Mouse (Mus musculus) midbrain, embryonic 10.5 days (tissue): Measurements from ENCODE around the gene Herc1. TPM values are rescaled to one million over a fixed set of nuclear protein-coding genes. Genes with fewer than 3 reads are reported as not detected.

ENCODE experiments used
- DNase-seq: peaks from one replicate; pipeline ENCODE4 v3.0.0-alpha.2; 2017; ENCODE audit warnings: low spot score
- H3K27ac ChIP-seq: fragments of 300-500 bp; sonication (generic); replicated peaks from 2 replicates; pipeline ENCODE4 v1.5.1; 2016; ENCODE audit warnings: mild to moderate bottlenecking
- H3K27me3 ChIP-seq: fragments of 300-500 bp; sonication (generic); 2 replicates; pipeline ENCODE4 v1.6.1; 2016; ENCODE audit warnings: low read depth, mild to moderate bottlenecking; ENCODE audit not compliant: poor library complexity, severe bottlenecking
- H3K36me3 ChIP-seq: fragments of 300-500 bp; sonication (generic); 2 replicates; pipeline ENCODE4 v1.6.1; 2016; ENCODE audit warnings: mild to moderate bottlenecking, moderate library complexity
- H3K4me1 ChIP-seq: fragments of 300-500 bp; sonication (generic); 2 replicates; pipeline ENCODE4 v1.6.1; 2016
- H3K4me3 ChIP-seq: fragments of 300-500 bp; sonication (generic); 2 replicates; pipeline ENCODE4 v1.5.1; 2016; ENCODE audit warnings: mild to moderate bottlenecking, moderate library complexity
- H3K9me3 ChIP-seq: fragments of 300-500 bp; sonication (generic); replicated peaks from 2 replicates; pipeline ENCODE4 v1.6.1; 2016; ENCODE audit warnings: mild to moderate bottlenecking
- WGBS: fragments of 180-500 bp; shearing (Covaris S2); methylation state at CpG from one replicate; pipeline ENCODE4 v1.1.7; 2016; 5-methylcytosine and 5-hydroxymethylcytosine counted together
- polyA plus RNA-seq: library from polyadenylated mRNA; unstranded; fragments of >200 nt; fragmentation: Nextera tagmentation; extraction: Ambion mirVana; gene quantifications from 2 replicates; pipeline ENCODE4 v1.2.1, GENCODE M21; 2016

Herc1 gene
- polyA plus RNA-seq, 1 experiment from 2014 or later: 26.1 TPM

DNA sequence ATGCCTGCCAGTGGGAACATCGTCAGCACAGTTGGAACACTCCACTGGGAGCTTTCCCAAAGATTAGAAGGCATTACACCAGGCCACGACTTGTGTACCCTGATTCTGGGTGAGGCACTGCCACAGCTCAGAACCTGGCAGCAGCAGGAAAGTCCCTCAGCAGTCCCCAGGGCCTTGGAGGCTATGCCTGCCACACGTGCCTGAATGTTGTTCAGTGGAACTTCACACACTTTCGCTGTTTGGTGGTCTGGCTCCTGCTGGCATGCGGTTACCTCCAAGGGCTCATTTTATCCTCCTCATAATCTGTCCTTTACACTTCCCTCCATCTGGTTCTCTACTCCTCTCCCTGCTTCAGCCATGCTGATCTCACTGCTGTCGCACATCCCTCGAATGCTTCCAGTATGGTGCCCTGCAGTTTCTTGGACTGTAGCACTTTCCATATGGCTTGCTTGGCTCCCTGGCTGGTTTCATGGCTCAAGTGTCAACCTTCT, 160.1 kb downstream of the Herc1 start:
- no peak for DNase-seq
- peak overlapping the region; percentile 77; the same call in 1 of the 2 replicates for H3K4me3 ChIP-seq
- 76% methylated on average over 7 of the region's 7 CpGs for WGBS
- H3K27me3 ChIP-seq: no peaks in the 10 kb centered on the region
- no peaks in the 10 kb centered on the region for H3K9me3 ChIP-seq
- peak overlapping the region; percentile 94 for H3K27ac ChIP-seq
- H3K36me3 ChIP-seq: peaks cover 67% of the 10 kb centered on the region
- peaks cover 70% of the 10 kb centered on the region for H3K4me1 ChIP-seq

- peak; percentile 29 for DNase-seq
- Histone ChIP-seq H3K36me3 (peaks cover 66% of the 10 kb centered on the region), H3K9me3 (no peaks in the 10 kb centered on the region), H3K27ac (peak overlapping the region; percentile 94), H3K27me3 (no peaks in the 10 kb centered on the region), H3K4me3 (peak overlapping the region; percentile 77), H3K4me1 (peaks cover 65% of the 10 kb centered on the region)
- WGBS: 5% methylated on average over 2 of the region's 2 CpGs
These were observed 160.7 kb downstream of the Herc1 start for GRCm38 (mm10) chr9:66510944-66511343.

DNA sequence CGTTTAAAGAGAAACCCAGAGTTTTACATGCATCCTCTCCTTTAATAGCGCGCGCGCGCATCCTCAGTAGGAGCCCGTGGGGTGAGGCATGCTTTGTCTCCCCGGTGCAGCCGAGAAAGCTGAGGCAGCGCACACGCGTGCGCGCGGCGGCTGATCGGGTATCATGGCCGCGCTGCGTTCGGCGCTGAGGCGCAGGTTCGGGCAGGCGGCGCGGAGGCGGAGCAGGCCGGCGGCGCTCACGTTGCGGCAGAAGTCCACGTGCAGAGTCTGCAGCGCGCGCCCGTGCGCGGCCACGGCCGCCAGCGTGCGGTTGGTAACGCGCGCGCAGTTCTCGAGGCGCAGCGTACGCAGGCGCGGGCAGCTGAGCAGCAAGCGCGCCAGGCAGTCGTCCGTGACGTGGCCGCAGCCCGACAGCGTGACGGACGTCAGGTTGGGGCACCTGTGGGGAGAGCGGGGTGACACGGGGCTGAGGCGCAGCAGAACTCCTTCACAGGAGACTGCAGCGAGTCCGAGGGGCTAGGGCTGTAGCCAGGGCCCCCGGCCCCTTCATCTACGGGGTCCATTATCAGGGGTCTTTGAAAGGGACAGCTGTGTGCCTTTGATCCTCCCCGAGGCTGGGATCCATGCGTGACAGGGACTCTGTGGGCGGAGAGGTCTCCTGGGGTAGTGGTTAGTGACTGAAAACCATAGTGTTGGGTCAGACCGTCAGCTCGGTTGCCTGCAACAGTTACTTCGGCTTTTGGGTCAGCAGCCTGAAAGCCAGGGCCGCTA, 161.5 kb downstream of the Herc1 start:
- DNase-seq: peak; percentile 91
- Histone ChIP-seq H3K4me1 (peaks cover 56% of the 10 kb centered on the region), H3K9me3 (no peaks in the 10 kb centered on the region), H3K27me3 (no peaks in the 10 kb centered on the region), H3K4me3 (peak overlapping the region; percentile 77), H3K36me3 (peaks cover 66% of the 10 kb centered on the region), H3K27ac (peak overlapping the region; percentile 94)
- under 1% methylated on average over 78 of the region's 78 CpGs for WGBS

- peak; percentile 86 for DNase-seq
These were observed 162.1 kb downstream of the Herc1 start for GRCm38 (mm10) chr9:66512351-66512671.

DNA sequence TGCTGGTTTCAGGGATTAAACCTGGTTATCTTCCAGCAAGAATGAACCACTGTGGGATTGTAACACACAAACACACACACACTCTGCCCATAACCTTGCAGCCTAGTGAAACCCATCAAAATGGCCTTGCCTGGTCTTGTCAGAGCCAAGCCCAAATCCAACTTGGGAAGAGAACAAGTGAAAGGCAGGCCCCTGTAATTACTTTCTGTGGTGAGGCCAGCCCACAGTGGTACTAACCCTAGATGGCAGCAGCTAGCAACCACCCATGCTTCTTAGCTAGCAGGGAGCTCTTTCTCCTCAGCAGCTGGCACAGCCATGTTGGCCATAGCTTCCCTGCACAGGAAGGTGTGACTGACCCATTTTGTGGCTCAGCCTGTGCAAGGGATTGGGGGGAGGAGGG, 162.9 kb downstream of the Herc1 start:
- Histone ChIP-seq H3K9me3 (no peaks in the 10 kb centered on the region), H3K4me1 (peaks cover 44% of the 10 kb centered on the region), H3K27me3 (no peaks in the 10 kb centered on the region), H3K27ac (no peak overlapping the region), H3K36me3 (peaks cover 66% of the 10 kb centered on the region), H3K4me3 (no peak overlapping the region)
- DNase-seq: no peak

More at GRCm38 (mm10) chr9:66512351-66512671, 162.1 kb downstream of the Herc1 start:
- H3K36me3 ChIP-seq: peaks cover 66% of the 10 kb centered on the region
- 0% methylated on average over 8 of the region's 8 CpGs for WGBS
- peak overlapping the region; percentile 94 for H3K27ac ChIP-seq
- peak overlapping the region; percentile 77 for H3K4me3 ChIP-seq
- no peaks in the 10 kb centered on the region for H3K27me3 ChIP-seq
- peaks cover 51% of the 10 kb centered on the region for H3K4me1 ChIP-seq
- no peaks in the 10 kb centered on the region for H3K9me3 ChIP-seq

DNA sequence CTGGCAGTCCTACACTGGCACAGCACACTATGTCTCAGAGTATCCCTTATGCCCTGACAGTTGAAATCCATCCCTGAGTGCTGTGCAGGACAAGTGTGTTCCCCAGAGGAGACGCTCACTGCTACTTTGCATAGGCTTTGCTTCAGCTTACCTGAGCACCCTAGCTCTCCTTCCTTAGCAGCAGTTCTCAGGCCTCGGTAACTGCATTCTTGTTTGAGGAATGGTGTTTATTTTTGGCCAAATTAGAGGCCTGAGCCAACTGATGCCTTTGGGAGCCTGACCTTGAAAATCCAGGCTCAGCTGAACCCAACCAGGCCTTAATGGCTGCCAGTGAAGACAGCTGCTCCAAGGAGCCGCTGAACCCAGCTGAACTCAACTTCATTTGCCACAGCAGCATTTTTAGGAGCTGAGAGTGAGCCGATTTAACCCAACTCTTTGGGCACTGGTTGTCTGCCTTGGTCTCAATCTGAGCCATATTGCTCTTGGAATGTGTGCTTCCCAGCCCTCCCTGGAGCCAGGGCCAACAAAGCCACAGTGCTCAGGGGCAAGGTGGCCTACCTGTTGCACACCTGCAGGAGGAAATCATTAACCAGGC, 163.5 kb downstream of the Herc1 start:
- Histone ChIP-seq H3K9me3 (no peaks in the 10 kb centered on the region), H3K4me3 (no peak overlapping the region), H3K4me1 (peaks cover 44% of the 10 kb centered on the region), H3K27ac (no peak overlapping the region), H3K27me3 (no peaks in the 10 kb centered on the region), H3K36me3 (peaks cover 66% of the 10 kb centered on the region)
- no peak for DNase-seq
- 88% methylated on average over 4 of the region's 4 CpGs for WGBS

- Histone ChIP-seq H3K27me3 (no peaks in the 10 kb centered on the region), H3K4me3 (no peak within 1 kb of the TSS), H3K36me3 (peaks cover 66% of the 10 kb centered on the region), H3K4me1 (peaks cover 40% of the 10 kb centered on the region), H3K27ac (no peak within 1 kb of the TSS), H3K9me3 (no peaks in the 10 kb centered on the region)
- WGBS: 77% methylated on average over 17 of the region's 17 CpGs
- no peak for DNase-seq
These were observed 164.1 kb downstream of the Herc1 start, which contains the start of gene Fbxl22 for GRCm38 (mm10) chr9:66514256-66514770. TSS of gene Fbxl22 (minus strand) at chr9:66514593.

DNA sequence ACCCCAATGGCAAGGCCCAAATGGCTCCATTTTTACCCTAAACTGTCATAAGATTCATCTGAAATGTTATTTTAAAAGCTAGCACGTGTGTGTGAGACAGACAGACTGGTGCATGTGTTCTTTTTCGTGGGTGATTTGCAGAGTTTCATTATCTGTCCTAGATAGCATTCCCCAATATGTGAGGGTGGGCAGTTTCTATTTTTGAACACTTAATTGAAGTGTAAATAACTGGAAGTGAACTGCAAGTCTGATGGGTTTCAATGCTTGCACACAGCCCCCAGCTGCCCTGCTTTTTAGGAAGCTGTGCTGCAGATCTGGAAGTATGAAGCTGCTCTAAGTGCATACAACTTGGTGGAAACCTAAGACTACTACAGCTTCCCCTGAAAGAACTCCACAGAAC, 164.9 kb downstream of the Herc1 start:
- Histone ChIP-seq H3K4me1 (peaks cover 33% of the 10 kb centered on the region), H3K27ac (no peak overlapping the region), H3K36me3 (peaks cover 69% of the 10 kb centered on the region), H3K27me3 (no peaks in the 10 kb centered on the region), H3K4me3 (no peak overlapping the region), H3K9me3 (no peaks in the 10 kb centered on the region)
- 90% methylated on average over 2 of the region's 2 CpGs for WGBS
- DNase-seq: no peak

- whole genome bisulfite sequencing: 92% methylated on average over 10 of the region's 10 CpGs
- no peaks in the 10 kb centered on the region for H3K9me3 ChIP-seq
- H3K4me1 ChIP-seq: peaks cover 27% of the 10 kb centered on the region
- no peaks in the 10 kb centered on the region for H3K27me3 ChIP-seq
- H3K36me3 ChIP-seq: peaks cover 76% of the 10 kb centered on the region
- no peak overlapping the region for H3K27ac ChIP-seq
- DNase-seq: no peak
- H3K4me3 ChIP-seq: no peak overlapping the region
These were observed 165.5 kb downstream of the Herc1 start for GRCm38 (mm10) chr9:66515680-66516210.

- Histone ChIP-seq H3K4me3 (no peak overlapping the region), H3K9me3 (no peaks in the 10 kb centered on the region), H3K36me3 (peaks cover 82% of the 10 kb centered on the region), H3K27me3 (no peaks in the 10 kb centered on the region), H3K27ac (no peak overlapping the region), H3K4me1 (peaks cover 20% of the 10 kb centered on the region)
- no peak for DNase-seq
- 89% methylated on average over 6 of the region's 6 CpGs for WGBS
These were observed 166.2 kb downstream of the Herc1 start for GRCm38 (mm10) chr9:66516296-66516940.

- H3K4me1 ChIP-seq: peaks cover 7% of the 10 kb centered on the region
- H3K27ac ChIP-seq: no peak overlapping the region
- WGBS: 91% methylated on average over 10 of the region's 10 CpGs
- no peak for DNase-seq
- H3K36me3 ChIP-seq: peaks cover 96% of the 10 kb centered on the region
- H3K27me3 ChIP-seq: no peaks in the 10 kb centered on the region
- H3K4me3 ChIP-seq: no peak overlapping the region
- H3K9me3 ChIP-seq: no peaks in the 10 kb centered on the region
These were observed 167.5 kb downstream of the Herc1 start for GRCm38 (mm10) chr9:66517746-66518145.

GRCm38 (mm10) chr9:66518251-66518650, 168.0 kb downstream of the Herc1 start:
- no peak overlapping the region for H3K4me3 ChIP-seq
- H3K9me3 ChIP-seq: no peaks in the 10 kb centered on the region
- H3K27ac ChIP-seq: no peak overlapping the region
- no peak for DNase-seq
- no peaks in the 10 kb centered on the region for H3K27me3 ChIP-seq
- 94% methylated on average over 5 of the region's 5 CpGs for WGBS
- peaks cover 2% of the 10 kb centered on the region for H3K4me1 ChIP-seq
- H3K36me3 ChIP-seq: peaks cover 99% of the 10 kb centered on the region
